Comparison of ENCODE assay signal across 20 mouse cellular contexts in genomic region chr9:69435662-69436061, GRCm38 (mm10). TPM values are rescaled to one million over a fixed set of nuclear protein-coding genes. Genes with fewer than 3 reads are reported as not detected.
DNase-seq lines count a peak whose midpoint lies in the region; ATAC-seq lines count a peak whose summit lies in the region.
"Had no signal": no experiment of that assay in that cellular context is flagged by ENCODE, and none has a peak within 500 bp of the region (broad histone marks: within the 10 kb centered on the region; RNA-seq: fewer than 3 reads in every experiment).

No protein-coding gene starts in this region.

- 0 out of 2 replicates have a peak overlapping the region, but pooled peaks have one; percentile 38 for H3K27ac ChIP-seq in liver, embryonic 15.5 days (replicated peaks)
- no peak overlapping the region for H3K27ac ChIP-seq in liver, embryonic 12.5 days
- H3K27ac ChIP-seq in intestine, embryonic 15.5 days: no peak overlapping the region
- H3K27ac ChIP-seq: embryonic facial prominence, embryonic 15.5 days; forebrain, embryonic 10.5 days; gastrocnemius, adult 2 months; heart, embryonic 13.5 days; hindbrain, embryonic 12.5 days had no signal

- DNase-seq in heart, adult 11 months: peak; percentile 40
- DNase-seq in heart, postnatal 4 days: no peak
- DNase-seq in urinary bladder, postnatal 25 days (ENCODE audit: low spot score): no peak
- no peak for DNase-seq in cerebellum, adult 11-12 months
- DNase-seq: adrenal gland, postnatal 10 days; cerebellum, adult 11 months; cerebellum, adult 9-10 months; cerebellum, postnatal 25 days; gastrocnemius, adult 2 months; gastrocnemius, postnatal 25 days; heart, postnatal 36 days had no signal

- no peak for ATAC-seq in liver, embryonic 15.5 days (ENCODE audit: insufficient read depth)
- no peak for ATAC-seq in liver, embryonic 12.5 days
- ATAC-seq in intestine, embryonic 15.5 days: 0 out of 2 replicates have a peak, but pooled peaks have one; percentile 36
- ATAC-seq: forebrain, embryonic 14.5 days had no signal

- H3K36me3 ChIP-seq in liver, embryonic 15.5 days (replicated peaks): peaks cover 15% of the 10 kb centered on the region
- H3K36me3 ChIP-seq in liver, embryonic 12.5 days: peaks cover 30% of the 10 kb centered on the region
- 0 out of 2 replicates have a peak, but pooled peaks cover 4% of the 10 kb centered on the region for H3K36me3 ChIP-seq in intestine, embryonic 15.5 days
- H3K36me3 ChIP-seq: embryonic facial prominence, embryonic 15.5 days had no signal

- H3K4me2 ChIP-seq in liver, embryonic 15.5 days: no peak overlapping the region
- H3K4me2 ChIP-seq in liver, embryonic 12.5 days: no peak overlapping the region
- H3K4me2 ChIP-seq in intestine, embryonic 15.5 days (replicated peaks): no peak overlapping the region
- H3K4me2 ChIP-seq: embryonic facial prominence, embryonic 15.5 days; heart, embryonic 13.5 days; hindbrain, embryonic 12.5 days had no signal

- no peaks in the 10 kb centered on the region for H3K27me3 ChIP-seq in liver, embryonic 15.5 days
- H3K27me3 ChIP-seq in liver, embryonic 12.5 days (replicated peaks): no peaks in the 10 kb centered on the region
- H3K27me3 ChIP-seq in intestine, embryonic 15.5 days (replicated peaks): no peaks in the 10 kb centered on the region
- H3K27me3 ChIP-seq: embryonic facial prominence, embryonic 15.5 days; heart, embryonic 13.5 days; hindbrain, embryonic 12.5 days had no signal

- 0 out of 2 replicates have a peak, but pooled peaks cover 3% of the 10 kb centered on the region for H3K4me1 ChIP-seq in liver, embryonic 15.5 days (replicated peaks)
- 0 out of 2 replicates have a peak, but pooled peaks cover 3% of the 10 kb centered on the region for H3K4me1 ChIP-seq in liver, embryonic 12.5 days
- H3K4me1 ChIP-seq in intestine, embryonic 15.5 days (replicated peaks): 0 out of 2 replicates have a peak, but pooled peaks cover 4% of the 10 kb centered on the region

- H3K4me3 ChIP-seq in liver, embryonic 15.5 days (replicated peaks): no peak overlapping the region
- no peak overlapping the region for H3K4me3 ChIP-seq in liver, embryonic 12.5 days
- no peak overlapping the region for H3K4me3 ChIP-seq in intestine, embryonic 15.5 days (replicated peaks)
- H3K4me3 ChIP-seq: embryonic facial prominence, embryonic 15.5 days; erythroblast, embryonic 14.5 days; forebrain, embryonic 10.5 days; gastrocnemius, adult 2 months; heart, embryonic 13.5 days; hindbrain, embryonic 12.5 days had no signal

- H3K9me3 ChIP-seq in liver, embryonic 15.5 days (replicated peaks): no peaks in the 10 kb centered on the region
- H3K9me3 ChIP-seq in liver, embryonic 12.5 days (replicated peaks): no peaks in the 10 kb centered on the region
- H3K9me3 ChIP-seq in intestine, embryonic 15.5 days: no peaks in the 10 kb centered on the region
- H3K9me3 ChIP-seq: embryonic facial prominence, embryonic 15.5 days; forebrain, embryonic 10.5 days; heart, embryonic 13.5 days; hindbrain, embryonic 12.5 days had no signal

- H3K9ac ChIP-seq in liver, embryonic 15.5 days: no peak overlapping the region
- no peak overlapping the region for H3K9ac ChIP-seq in liver, embryonic 12.5 days
- H3K9ac ChIP-seq in intestine, embryonic 15.5 days: no peak overlapping the region
- H3K9ac ChIP-seq: embryonic facial prominence, embryonic 15.5 days; heart, embryonic 13.5 days; hindbrain, embryonic 12.5 days had no signal

RNA-seq across cellular contexts. Expression of gene Anxa2, which starts 17.8 kb away (rescaled TPM):
- 100 to 1,000 TPM; 251 to 268 TPM for total RNA-seq in heart, postnatal 4 days (2021)
- 143 and 178 TPM in 2 replicates for polyA plus RNA-seq in liver, embryonic 15.5 days (2015; fragmentation: Nextera tagmentation; extraction: Ambion mirVana)
- 92.8 and 98.0 TPM in 2 replicates for polyA plus RNA-seq in liver, embryonic 12.5 days (2016; fragmentation: Nextera tagmentation; extraction: Ambion mirVana)
- polyA plus RNA-seq in intestine, embryonic 15.5 days (2015; fragmentation: Nextera tagmentation; extraction: Ambion mirVana): 462 and 533 TPM in 2 replicates

RNA-seq across cellular contexts. Expression of gene Ice2, which starts 38.0 kb away (rescaled TPM):
- total RNA-seq in heart, postnatal 4 days (2021): 1 to 10 TPM; 8.3 to 9.2 TPM
- 5.7 and 6.6 TPM in 2 replicates for polyA plus RNA-seq in liver, embryonic 15.5 days (2015; fragmentation: Nextera tagmentation; extraction: Ambion mirVana)
- polyA plus RNA-seq in liver, embryonic 12.5 days (2016; fragmentation: Nextera tagmentation; extraction: Ambion mirVana): 12.3 and 13.4 TPM in 2 replicates
- 15.5 and 15.6 TPM in 2 replicates for polyA plus RNA-seq in intestine, embryonic 15.5 days (2015; fragmentation: Nextera tagmentation; extraction: Ambion mirVana)
